Mouse (Mus musculus) kidney, adult 11 months (tissue): ENCODE results near the gene Htr1f.

Source experiments
- DNase-seq: peaks from one replicate; pipeline ENCODE4 v3.0.0; 2022

The Htr1f gene

DNA sequence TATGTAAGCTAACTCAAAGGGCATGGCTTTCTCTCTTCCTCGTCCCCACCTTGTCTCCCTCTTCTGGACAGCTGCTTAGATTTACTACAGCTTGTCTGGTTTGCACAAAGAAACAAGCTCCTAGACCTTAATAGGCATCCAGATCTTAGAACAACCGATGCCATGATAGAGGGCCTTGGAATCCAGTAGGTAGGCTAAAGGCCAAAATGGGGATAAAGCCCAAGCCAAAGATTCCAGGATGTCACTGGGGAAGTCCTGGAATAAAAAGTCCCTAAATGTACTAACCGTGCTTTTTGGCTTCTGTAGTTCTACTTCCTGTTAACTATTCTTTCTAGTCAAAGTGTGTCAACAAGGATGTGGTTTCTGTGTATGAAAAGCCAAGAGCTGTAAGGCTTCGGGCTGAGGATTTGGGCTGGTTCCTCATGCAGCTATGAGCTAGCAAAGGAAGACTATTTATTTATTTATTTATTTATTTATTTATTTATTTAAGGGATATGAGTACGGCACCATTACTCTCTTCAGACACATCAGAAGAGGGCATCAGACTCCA, 163.9 kb downstream of the Htr1f start:
- no peak for DNase-seq

DNA sequence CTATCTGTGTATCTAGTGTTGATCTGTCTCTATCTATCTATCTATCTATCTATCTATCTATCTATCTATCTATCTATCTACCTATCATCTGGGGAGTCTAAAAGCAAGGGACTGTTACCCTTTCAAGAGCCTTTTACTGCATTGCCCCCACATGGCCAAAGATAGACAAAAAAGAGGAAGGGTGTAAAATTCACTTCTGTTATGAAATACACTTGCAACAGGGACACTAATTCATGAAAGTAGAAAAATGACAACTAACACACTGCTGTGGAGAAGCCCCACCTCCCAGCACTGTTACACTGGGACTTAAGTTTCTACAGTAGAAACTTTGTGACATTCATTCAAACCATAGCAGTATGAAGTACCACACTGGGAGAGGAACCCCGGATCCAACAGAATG, 170.9 kb downstream of the Htr1f start:
- DNase-seq = no peak

DNA sequence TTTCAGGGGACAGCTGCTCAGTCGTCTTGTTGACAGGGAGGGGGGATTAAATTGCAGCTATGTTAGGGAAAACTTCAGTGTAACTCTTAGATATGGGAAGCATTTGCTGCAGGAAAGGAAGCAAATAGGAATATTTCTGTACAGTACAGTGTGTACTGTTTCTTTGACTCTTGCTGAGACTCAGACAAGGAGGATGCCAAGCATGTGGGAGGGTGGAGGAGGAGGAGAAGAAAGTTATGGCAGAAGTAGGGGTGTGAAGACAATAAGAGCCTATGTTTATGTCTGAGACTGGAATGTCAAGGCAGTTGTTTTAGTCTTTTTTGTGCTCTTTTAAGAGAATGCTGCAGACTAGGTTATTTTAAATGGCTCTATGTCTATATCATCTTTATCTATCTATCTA, 171.6 kb downstream of the Htr1f start:
- no peak for DNase-seq

DNA sequence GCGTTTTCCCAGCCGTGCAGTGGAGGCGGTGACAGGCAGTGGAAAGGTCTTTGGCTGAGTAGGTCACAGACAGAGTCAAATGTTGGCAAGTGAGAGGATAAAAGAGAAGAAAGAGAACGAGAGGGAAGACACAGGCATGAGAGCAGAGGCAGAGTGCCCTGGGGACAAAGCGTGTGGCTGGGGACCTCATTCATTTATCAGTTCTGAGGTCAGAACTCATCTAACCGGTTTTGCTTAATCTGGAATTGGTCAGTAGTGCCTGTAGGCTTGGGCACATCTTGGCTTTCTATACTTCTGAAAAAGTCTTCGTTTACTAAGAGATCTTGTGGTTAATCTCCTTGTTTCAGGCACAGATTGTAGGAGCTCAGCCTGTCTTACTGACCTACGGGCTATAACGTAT, 182.2 kb downstream of the Htr1f start:
- DNase-seq = no peak

DNA sequence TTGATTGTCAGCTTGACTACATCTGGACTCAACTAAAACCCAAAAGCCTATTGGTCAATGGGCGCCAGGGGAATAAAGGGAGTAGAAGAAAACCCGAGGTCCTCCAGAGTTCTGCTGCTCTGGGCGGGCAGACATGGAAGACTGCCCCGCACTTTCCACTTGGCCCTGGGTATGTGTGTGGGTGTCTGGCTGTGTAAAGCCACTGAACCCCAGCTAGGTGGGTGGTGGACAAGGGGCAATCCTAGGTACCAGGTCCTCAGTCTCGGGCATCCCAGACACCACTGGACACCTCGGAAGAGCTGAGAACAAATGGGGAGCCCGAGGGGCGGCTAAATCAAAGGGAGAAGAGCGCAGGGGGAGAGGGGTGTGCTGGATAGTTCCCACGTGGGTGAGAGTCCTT, 196.9 kb downstream of the Htr1f start:
- no peak for DNase-seq

DNA sequence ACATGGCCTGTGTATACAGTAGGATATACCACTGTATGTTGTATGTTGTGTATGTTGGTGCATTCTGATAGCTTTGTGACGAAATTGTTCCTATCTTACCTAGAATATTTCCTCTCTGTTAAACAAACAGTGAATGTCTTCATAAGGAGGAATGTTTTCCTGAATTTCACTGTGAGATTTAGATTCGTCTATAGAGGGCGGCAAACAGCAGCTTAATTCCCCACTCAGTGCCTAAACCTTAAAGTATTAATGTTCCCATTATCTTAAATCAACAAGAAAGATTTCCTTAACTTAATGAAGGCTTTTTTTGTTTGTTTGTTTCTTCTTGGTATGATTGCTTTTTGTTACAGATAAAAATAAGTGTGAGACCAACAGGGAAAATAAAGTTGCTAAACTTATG, 198.5 kb downstream of the Htr1f start:
- no peak for DNase-seq

DNA sequence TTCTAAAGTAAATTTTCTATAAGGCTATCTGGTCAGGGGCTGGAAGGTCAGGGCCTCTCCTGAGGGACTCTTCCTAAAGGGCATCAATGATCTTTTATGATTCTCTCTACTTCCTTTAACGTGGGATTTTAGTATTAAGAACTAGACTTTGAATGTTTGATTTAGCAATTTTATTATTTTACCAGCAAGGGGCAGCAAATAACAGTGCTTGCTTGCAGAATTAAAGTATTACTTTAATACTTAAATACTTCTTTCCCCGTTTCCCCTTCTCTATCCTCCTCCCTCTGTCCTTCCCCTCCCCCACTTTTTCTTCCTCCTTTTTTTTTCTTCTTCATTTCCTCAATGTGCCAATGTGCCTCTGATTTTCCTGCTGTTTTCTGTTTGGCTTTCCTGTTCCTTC, 202.3 kb downstream of the Htr1f start:
- no peak for DNase-seq

DNA sequence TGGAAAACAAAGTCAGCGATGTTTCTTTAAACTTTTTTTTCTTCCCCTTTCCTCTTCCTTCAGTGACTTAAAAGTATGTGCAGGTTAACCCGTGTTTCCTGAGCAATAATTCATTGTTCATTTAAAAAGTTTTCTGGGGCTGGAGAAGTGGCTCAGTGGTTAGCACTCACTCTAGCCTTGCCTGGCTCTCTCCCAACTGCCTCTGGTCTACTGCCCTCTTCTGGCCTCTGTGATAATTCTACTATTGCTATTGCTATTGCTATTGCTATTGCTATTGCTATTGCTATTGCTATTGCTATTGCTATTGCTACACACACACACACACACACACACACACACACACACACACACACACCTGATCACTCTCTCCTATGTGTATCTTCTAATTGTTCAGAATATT, 206.6 kb downstream of the Htr1f start:
- DNase-seq = no peak

DNA sequence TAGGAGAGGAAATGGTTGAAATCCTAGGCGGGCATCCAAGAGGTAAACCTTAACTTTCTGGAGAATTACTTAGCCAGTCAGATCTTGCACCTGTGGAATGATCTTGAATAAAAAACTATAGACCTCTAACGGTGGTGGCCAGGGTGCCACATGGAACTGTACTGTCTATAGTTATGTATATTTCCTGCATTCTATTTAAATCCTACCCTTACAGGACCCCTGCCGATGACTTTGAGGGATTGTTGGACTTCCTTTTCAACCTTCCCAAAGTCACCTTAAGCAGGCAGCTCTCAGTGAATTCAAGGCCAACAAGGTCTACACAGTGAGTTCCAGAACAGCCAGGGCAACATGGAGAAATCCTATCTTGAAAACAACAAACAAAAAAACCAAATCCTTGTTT, 216.2 kb downstream of the Htr1f start:
- DNase-seq = no peak

DNA sequence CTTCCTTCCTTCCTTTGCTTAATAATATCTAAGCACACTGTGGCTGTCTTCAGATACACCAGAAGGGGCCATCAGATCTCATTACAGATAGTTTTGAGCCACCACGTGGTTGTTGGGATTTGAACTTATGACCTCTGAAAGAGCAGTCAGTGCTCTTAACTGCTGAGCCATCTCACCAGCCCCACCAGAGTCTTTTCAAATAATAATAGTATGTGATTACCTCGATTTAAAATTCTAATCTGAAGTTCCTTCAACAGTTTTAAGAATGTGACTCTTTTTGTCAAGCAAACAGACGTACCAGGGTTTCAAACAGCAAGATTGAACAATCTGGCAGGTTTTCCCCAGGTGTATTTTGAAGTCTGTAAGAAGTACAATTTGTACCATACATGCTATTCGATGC, 220.1 kb downstream of the Htr1f start:
- DNase-seq = no peak

DNA sequence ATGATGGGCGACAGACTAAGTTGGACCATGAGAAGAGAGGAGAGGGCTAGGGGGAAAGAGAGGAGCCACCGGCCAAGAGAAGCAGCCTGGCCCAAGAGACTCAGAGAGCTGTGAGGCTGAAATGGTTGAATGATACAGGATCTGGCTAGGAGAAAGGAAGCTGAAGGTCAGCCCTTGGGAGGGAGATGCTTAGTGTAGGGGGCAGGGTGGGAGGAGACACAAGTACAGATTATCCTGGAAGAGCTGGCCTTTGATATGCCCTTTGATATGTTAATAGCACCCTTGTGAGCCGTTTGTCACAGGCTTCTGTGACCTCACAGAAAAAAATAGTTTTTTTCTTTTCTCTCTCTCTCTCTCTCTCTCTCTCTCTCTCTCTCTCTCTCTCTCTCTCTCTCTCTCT, 220.5 kb downstream of the Htr1f start:
- DNase-seq = no peak

DNA sequence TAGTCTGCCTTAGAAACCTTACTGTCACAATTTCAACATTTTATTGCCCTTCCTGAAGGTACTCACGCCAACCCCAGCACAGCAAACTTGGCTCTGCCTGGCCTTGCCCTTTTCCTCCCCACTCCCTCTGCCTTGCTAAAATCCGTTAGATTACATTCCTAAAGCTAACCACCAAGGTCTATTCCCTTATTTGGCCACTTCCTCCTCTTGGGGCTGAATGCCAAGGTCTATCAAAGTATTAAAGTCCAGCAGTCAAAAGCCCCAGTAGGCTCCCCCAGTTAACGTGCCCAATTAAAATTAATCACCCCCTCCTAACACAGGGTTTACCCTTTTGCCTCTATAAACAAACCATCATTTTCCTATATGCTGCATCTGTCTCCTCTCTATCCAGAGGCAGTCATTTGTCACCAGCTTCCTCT, 221.2 kb downstream of the Htr1f start:
- no peak for DNase-seq

DNA sequence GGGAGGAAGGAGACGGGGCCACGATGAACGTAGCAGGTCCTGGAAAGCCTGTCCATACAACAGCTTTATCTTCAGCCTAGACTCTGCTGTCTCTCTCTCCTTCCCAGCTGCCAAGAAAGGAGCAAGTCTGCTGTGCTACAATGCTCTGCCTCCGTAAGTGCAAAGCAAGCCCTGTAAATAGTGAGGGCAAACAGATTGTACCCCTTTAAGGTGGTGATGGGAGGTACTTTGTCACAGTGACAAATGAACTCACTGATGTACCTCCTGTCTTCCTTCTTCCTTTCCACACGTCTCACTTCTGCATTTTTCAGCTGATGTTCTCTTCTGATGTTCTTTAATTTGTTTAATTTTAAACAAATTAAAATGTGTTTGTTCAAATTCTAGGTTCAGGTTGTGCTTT, 221.8 kb downstream of the Htr1f start:
- no peak for DNase-seq

DNA sequence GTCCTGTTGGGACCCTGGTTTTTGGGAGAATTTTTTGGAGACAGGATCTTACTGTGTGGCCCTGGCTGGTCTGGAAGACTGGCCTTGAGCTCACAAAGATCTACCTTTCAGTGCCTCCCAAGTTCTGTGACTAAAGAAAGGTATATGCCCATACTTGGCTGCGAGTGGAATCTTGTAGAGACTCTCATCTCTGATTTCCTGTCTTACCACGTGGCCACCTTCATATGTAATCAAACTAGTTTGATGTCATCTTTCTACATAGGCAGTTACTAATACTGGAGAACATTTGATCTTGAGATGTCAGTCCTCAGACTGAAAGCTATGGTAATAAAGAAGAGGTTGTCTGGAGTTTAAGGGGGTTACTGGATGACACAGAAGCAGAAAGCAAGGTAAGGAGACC, 224.2 kb downstream of the Htr1f start:
- DNase-seq = no peak

DNA sequence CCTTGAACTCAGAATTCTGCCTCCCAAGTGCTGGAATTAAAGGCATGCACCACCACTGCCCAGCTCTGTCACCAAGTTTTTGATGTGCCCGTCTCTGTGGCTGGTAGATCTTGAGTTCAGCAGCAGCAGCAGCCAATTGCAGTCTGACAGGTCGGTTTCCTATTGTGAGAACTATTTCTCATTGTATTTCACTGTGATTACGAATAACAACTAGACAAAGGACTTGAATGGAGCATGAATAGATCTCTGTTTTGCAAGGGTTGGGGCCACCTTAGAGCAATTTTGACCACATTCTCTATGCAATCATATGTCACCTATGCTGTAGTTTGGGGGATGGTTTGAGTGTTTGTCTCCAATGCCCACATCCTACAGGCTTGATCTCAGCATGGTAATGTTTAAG, 224.7 kb downstream of the Htr1f start:
- DNase-seq = no peak

DNA sequence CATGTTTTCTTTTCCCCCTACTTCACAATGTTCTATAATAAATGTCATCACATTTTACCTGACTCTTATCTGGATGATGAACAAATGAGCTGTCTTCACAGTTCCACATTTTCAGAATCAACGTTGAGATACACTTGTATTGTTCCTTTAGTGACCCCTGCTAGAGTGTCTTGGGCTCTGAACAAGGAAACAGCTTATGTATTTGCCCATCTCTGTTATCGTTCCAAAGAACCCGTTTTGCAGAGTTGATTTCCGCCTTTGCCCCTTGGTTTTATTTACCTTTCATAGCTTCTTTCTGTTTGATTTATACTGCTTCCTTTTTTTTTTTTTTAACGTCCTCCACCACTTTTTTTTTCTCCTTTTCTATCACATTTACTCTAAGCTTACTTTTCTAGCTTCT, 225.9 kb downstream of the Htr1f start:
- DNase-seq = no peak

DNA sequence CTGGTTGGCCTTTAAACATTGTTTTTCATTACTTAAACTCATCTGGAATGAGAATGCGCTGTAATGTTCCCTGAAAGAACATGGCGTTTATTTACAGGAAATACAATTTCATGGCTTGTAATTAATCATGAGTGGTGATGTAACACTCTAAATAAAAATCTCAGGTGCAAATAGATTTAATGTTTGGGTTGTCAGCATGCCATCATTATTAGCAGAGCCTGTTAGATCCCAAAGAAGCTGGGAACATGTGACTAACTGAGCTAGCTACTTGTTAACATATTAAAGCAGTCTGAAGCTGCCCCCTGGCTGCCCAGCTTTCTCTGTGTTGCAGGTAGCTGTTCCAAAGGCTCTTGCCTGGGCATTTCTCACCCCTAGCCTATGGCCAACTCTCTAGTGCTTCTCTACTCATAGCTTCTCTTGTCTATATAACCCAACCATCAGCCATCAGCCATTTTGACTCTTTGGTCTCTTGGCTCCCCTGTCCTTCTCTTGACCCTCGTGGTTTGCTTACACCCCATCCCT, 227.0 kb downstream of the Htr1f start:
- DNase-seq = peak; percentile 24

DNA sequence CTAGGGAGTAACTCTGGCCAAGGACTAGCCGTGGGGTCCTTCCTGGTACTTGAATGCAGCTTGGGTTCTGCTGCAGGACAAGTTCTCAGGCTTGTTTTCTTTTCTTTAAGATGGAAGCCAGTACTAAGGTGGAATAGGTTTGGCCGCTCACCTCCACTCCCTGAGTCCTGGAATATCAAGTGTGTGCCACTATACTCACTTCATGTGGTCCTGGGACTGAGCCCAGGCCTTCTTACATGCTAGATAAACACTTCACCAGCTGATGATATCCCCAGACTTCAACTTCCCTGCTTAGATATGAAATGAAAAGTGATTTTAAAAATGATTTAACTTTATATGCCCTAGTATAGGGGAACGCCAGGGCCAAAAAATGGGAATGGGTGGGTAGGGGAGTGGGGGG, 228.3 kb downstream of the Htr1f start:
- no peak for DNase-seq

DNA sequence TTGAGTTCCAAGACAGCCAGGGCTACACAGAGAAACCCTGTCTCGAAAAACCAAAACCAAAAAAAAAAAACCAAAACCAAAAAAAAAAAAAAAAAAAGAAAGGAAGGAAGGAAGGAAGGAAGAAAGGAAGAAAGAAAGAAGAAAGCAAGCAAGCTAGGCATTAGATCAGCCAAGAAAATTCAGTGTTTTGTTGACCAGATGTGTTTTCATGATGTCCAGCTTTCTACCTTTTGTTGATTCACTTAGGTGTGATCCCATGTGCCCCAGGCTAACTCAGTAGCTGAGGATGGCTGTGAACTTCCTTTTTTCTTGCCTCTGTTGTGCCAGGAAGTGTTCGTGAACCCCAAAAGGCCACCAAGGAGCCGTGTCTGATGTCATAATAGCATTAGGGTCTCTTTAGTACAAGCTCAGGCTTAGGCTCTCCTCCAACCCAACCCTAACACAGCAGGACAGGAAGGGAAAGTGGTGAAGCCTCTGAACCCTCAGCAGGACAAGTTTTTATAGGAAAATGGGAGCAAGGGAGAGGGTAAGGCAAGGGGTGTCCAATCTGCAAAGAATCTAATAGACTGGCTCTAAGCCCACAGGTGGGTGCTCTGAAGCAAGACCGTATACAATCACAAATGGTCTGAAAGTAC, 228.9 kb downstream of the Htr1f start:
- DNase-seq = no peak

DNA sequence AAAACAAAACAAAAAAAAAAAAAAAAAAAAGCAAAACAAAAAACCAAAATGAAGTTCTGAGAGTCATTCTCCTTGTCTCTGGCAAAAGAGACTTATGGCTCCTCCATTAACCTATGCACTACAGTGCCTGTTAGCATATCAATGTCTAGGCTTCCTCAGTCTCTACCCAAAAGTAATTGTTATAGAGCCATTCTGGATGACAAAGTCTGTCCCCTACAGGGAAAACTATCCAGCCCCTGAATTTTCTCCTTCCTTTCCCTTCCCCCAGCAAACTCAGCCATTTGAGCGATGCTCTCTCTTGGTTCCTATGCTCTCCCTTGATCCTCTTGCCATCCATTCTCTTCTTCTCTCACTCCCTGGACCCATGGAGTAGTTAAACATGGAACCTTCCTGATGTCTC, 229.8 kb downstream of the Htr1f start:
- no peak for DNase-seq

DNA sequence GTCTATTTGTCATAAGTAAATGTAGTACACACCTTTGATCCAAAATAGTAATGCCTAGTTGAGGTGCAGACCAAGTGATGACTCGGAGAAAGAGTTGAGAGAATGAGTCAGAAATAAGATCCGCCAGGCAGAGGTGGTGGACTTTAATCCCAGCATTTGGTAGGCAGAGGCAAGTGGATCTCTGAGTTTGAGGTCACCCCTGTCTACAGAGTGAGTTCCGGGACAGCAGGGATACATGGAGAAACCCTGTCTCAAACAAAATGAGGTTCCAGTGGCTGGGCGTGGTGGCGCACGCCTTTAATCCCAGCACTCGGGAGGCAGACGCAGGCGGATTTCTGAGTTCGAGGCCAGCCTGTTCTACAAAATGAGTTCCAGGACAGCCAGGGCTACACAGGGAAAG, 230.3 kb downstream of the Htr1f start:
- DNase-seq = no peak
